Mouse (Mus musculus) liver, postnatal 0 days (tissue): ENCODE measurements at regions not wholly inside any gene's neighbourhood (a gene's known extent, or its start where the extent isn't known, plus 50 kb on each side); places are given as distances from the start of the nearest gene placed in this dataset.

Experiments
- CTCF ChIP-seq: sonication (generic); IDR thresholded peaks from 2 replicates; pipeline ENCODE4 v1.5.1; 2016; ENCODE audit warnings: antibody characterized with exemption, low read depth
- EP300 ChIP-seq: IDR thresholded peaks from 2 replicates; pipeline ENCODE4 v1.6.1; 2016; ENCODE audit warnings: antibody characterized with exemption, low read depth, mild to moderate bottlenecking

DNA sequence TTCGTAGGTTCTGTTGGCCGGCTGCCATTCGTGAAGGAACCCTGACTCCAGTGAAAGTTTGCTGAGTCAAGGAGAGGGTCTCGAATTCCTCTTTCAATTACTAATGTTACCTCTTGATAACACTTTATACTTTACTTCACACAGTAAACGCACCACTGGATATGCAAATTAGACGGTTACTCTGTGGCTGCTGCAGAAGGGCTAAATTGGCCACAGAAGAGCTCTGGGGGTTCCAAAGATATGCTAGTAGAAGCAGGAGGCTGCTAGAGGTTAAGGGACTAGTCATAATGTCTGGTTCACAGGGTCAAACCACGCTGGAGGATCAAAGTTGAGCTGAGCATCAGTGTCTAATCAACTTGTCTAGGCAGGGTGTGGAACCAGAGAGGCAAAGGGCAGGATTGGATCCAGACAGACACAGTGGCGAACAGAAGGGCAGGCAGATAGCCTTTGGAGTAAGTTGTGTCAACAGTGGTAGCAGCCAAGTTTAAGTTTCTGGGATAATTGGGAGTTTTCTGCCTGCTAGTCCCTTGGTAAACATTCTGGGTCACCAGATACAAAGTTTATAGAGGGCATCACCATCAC is 91.6 kb downstream of the 1190002N15Rik start:
- TF ChIP-seq CTCF (no peak), EP300 (peak; percentile 66)
